Mouse (Mus musculus): ENCODE results near the gene Hk2.
"Not testable (repeated sequence)": the region's sequence is repeated elsewhere in the genome, so short reads cannot be mapped to it uniquely, and the experiment has no call there.

Hk2 gene

GRCm38 (mm10) chr6:82684136-82684535 is 90.1 kb downstream of the Hk2 start:
- no peak for DNase-seq (ENCODE audit: low spot score)

- not testable (repeated sequence) for DNase-seq (ENCODE audit: low spot score)
Measured at GRCm38 (mm10) chr6:82679286-82679685, 95.0 kb downstream of the Hk2 start.

- not testable (repeated sequence) for DNase-seq (ENCODE audit: low spot score)
Measured at GRCm38 (mm10) chr6:82677629-82678028, 96.6 kb downstream of the Hk2 start.

All from urinary bladder, postnatal 10 days (tissue).